Comparison of ENCODE assay signal across 8 mouse cellular contexts in genomic region chr10:62792177-62793090, GRCm38 (mm10). TPM values are rescaled to one million over a fixed set of nuclear protein-coding genes. Genes with fewer than 3 reads are reported as not detected.
A peak's percentile ranks its signal among the peaks of the same experiment; 100 is the strongest.
DNase-seq lines count a peak whose midpoint lies in the region; ATAC-seq lines count a peak whose summit lies in the region.

Ccar1 (minus strand) TSS chr10:62792286.

- peak within 1 kb of the TSS; percentile 71 for H3K4me2 ChIP-seq in hindbrain, embryonic 15.5 days

- peak within 1 kb of the TSS; percentile 94 for H3K9ac ChIP-seq in hindbrain, embryonic 15.5 days

- DNase-seq in T-cell, adult 2 months (ENCODE audit: low spot score), result peak; percentile 99
- peak; percentile 98 to 99 for DNase-seq in cerebellum, postnatal 36 days
- DNase-seq in frontal cortex, postnatal 36 days (ENCODE audit: low spot score in 2 of 2), result peak; percentile 98 to 99
- peak; percentile 97 for DNase-seq in left cerebral cortex, adult 11 months (ENCODE audit: low spot score)
- peak; percentile 99 for DNase-seq in lung, postnatal 4 days
- peak; percentile 99 for DNase-seq in retina, postnatal 7 days (ENCODE audit: low read depth, low spot score)
- peak; percentile 99 for DNase-seq in urinary bladder, adult 2 months (ENCODE audit: low spot score)

- H3K4me3 ChIP-seq in hindbrain, embryonic 15.5 days, result peak within 1 kb of the TSS; percentile 88

- H3K36me3 ChIP-seq in hindbrain, embryonic 15.5 days, result peaks cover 26% of the 10 kb centered on the region

- no peaks in the 10 kb centered on the region for H3K9me3 ChIP-seq in hindbrain, embryonic 15.5 days

- 4% methylated on average over 55 of the region's 55 CpGs for WGBS in hindbrain, embryonic 15.5 days

- H3K4me1 ChIP-seq in hindbrain, embryonic 15.5 days (replicated peaks), result peaks cover 16% of the 10 kb centered on the region

- peak within 1 kb of the TSS; percentile 93 for H3K27ac ChIP-seq in hindbrain, embryonic 15.5 days (replicated peaks)

- H3K27me3 ChIP-seq in hindbrain, embryonic 15.5 days, result no peaks in the 10 kb centered on the region

- ATAC-seq in hindbrain, embryonic 15.5 days (ENCODE audit: low FRiP score, low read depth), result peak; percentile 99

RNA-seq across cellular contexts. Expression of gene Ccar1, which starts in this region (rescaled TPM):
- polyA plus RNA-seq in hindbrain, embryonic 15.5 days (2015; fragmentation: Nextera tagmentation; extraction: Ambion mirVana), result 91.2 and 92.2 TPM in 2 replicates
- 28.5 and 33.3 TPM in 2 replicates for polyA plus RNA-seq in urinary bladder, adult 2 months (2012; rRNA removed)

Comparison
In these comparisons a context has a peak if more than half of its experiments do, and no peak if none do; other contexts are left out.
1. Peak in every context shown above with its lines: DNase-seq, ATAC-seq, H3K4me3 ChIP-seq and H3K27ac ChIP-seq.